Mouse (Mus musculus) CD4-positive, CD25-positive, alpha-beta regulatory T cell, adult 2 months (primary cell): ENCODE data around the gene Slc31a1.
A peak's percentile ranks its signal among the peaks of the same experiment; 100 is the strongest.

Experiments used
- DNase-seq: peaks from one replicate; pipeline ENCODE4 v3.0.0-alpha.2; 2012; ENCODE audit warnings: low read depth, low spot score

Slc31a1 gene

GRCm38 (mm10) chr4:62360088-62360804 is at the start of gene Slc31a1, which contains the start of gene Fkbp15:
TSS of gene Slc31a1 (plus strand) at chr4:62360727.
TSS of gene Fkbp15 (minus strand) at chr4:62360548.
- peak; percentile 98 for DNase-seq

DNA sequence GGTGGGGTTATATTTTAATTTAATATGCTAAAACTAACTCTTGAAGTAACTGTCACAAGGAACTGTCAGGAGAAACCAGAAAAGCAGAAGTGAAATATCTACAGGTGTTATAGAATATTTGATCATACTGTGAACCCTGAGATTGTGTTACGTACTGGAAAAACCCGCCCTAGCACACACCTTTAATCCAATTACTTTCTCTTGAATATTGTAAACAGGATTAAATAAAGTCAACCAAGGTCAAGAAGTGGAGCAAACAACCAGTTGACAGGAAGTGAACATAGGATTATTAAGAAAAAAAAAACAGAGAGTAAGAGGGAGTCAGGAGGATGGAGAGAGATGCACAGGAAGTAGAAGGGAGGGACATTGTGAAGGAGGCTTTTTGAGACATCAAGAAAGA is 47.7 kb upstream of the Slc31a1 start:
- no peak for DNase-seq

- no peak for DNase-seq
Observed at GRCm38 (mm10) chr4:62313641-62314211, 46.8 kb upstream of the Slc31a1 start.

- DNase-seq = no peak
Observed at GRCm38 (mm10) chr4:62314516-62314915, 46.0 kb upstream of the Slc31a1 start.

- DNase-seq = no peak
Observed at GRCm38 (mm10) chr4:62316456-62316855, 44.1 kb upstream of the Slc31a1 start.

DNA sequence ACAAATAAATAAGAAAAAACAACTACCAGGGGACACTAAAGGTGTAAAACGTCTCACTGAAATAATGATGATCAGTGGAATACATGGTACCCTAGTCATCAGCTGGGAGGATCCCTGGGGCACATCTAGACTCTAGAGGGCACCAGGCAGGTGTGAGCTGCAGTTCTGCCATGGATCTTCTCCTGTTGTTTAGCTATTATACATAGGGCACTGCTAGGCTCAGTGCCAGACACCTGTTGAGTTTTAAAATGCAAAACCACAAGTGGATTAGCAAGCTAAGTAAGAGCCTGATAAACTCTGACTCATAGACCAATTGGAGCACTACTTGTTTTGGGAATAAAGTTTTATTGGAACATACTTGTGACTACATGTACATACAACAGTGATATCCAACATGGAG is 42.2 kb upstream of the Slc31a1 start:
- no peak for DNase-seq

DNA sequence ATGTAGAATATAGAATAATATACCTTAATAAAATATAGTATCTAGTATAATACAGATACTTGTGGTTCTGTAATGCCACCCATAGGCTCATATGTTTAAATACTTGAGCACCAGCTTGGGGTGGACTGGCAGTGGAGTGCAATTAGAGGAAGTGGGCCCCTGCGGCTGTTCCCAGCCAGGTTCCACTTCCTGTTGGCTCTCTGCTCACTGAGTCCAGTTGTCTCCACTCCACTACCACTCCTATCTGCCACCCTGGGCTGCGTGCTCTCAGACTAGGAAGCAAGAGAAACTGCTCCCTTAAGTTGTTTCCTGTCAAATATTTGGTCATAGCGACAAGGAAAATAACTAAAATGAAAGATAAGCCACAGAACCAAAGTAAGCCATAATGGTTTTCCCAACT is 37.8 kb upstream of the Slc31a1 start:
- no peak for DNase-seq

GRCm38 (mm10) chr4:62326111-62326510 is 34.4 kb upstream of the Slc31a1 start:
- no peak for DNase-seq

DNA sequence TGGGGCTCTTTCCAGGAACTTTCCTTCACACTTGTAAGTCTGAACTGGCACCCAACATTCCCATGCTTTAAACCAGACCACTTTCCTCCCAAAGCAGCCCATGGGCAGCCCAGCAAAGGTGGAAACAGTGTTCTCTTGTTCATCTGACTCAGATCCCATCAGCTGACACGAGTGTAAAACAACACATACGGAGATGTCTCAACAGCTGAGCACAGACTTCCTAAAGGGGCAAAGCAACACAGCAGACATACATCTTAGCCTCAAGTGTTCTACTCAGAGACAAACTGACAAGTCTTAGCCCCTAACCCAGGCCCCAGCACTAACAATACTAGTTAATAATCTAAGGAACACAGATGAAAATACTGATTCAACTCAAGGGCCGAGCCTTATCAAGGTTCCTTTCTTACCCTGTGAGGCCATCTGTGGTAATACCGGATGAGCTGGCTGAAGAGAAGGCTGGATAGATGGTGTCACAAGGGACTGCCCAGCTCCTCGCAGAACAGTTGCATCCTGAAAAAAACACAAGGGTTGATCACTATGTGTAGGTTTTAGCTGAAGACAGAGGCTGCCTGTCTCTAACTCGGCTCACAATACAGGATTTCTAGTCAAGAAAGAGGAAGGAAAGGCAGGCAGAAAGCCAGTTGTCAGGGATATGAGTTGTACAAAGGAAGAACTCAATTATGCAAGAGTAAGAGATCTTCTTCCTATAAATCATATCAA is 31.4 kb upstream of the Slc31a1 start:
- no peak for DNase-seq

GRCm38 (mm10) chr4:62331977-62332376 is 28.6 kb upstream of the Slc31a1 start:
- DNase-seq = no peak

- no peak for DNase-seq
Observed at GRCm38 (mm10) chr4:62338536-62338935, 22.0 kb upstream of the Slc31a1 start.

- peak; percentile 60 for DNase-seq
Observed at GRCm38 (mm10) chr4:62344000-62344399, 16.5 kb upstream of the Slc31a1 start.

- DNase-seq = no peak
Observed at GRCm38 (mm10) chr4:62345827-62346226, 14.7 kb upstream of the Slc31a1 start.

DNA sequence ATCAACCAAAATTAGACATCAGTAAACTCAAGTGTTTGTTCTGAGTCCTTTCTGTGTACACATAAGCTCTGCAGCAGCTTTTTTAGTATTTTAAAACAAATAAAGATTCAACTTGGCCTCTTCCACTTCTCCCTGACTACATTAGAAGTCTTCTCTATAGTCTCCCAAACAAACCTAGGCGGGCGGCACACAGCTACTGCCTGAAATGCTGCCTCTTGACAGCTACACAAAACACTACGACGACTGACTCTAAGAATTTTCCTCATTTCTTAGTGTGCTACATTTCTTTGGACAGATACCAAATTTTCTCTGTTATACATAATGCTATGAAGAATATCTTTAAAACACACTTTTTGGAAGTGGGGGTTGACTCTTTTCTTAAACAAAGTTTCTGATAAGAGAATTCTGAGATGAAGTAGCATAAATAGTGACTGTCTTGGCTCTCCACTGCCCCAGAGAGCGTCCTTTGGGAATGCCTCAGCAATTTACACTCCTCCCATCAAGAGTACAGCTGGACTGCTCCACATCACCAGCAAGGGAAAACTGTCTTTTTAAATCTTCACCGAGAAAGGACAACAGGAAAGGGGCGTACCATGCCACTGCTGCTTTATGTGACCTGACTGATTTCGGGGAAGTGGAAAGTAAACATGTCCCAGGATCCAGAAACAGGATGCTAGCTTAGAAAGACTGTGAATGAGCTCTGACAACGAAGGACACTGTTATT is 12.8 kb upstream of the Slc31a1 start:
- DNase-seq = no peak

GRCm38 (mm10) chr4:62348329-62348705 is 12.2 kb upstream of the Slc31a1 start:
- DNase-seq = no peak

- no peak for DNase-seq
Observed at GRCm38 (mm10) chr4:62349371-62349770, 11.2 kb upstream of the Slc31a1 start.

GRCm38 (mm10) chr4:62357631-62358148 is 2.8 kb upstream of the Slc31a1 start:
- DNase-seq = no peak

DNA sequence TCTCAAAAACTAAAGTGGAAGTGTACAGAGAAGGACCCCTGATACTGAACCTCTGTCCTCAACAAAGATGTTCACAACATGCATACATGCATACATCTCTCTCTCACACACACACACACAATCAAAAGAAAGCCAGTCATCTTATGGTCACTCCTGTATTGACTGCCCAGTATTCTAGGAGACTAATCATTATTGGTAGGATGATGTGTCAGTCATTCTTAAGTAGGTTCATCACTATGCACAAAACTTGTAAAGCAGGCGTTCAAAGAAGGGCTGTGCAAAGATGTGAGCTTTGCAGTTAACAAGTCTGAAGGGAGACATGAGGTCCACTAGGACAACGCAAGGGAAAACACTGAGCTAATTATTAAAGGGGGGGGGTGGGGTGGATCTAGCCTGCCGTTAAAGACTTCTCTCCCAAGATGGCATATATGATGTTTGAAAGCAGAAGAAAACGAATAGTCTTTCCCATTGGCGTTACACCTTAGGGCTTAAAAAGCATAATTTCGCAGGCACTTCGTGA is 1.2 kb upstream of the Slc31a1 start:
- DNase-seq = peak; percentile 8

GRCm38 (mm10) chr4:62360805-62361455 is 403 bp downstream of the Slc31a1 start:
- peak; percentile 27 for DNase-seq

DNA sequence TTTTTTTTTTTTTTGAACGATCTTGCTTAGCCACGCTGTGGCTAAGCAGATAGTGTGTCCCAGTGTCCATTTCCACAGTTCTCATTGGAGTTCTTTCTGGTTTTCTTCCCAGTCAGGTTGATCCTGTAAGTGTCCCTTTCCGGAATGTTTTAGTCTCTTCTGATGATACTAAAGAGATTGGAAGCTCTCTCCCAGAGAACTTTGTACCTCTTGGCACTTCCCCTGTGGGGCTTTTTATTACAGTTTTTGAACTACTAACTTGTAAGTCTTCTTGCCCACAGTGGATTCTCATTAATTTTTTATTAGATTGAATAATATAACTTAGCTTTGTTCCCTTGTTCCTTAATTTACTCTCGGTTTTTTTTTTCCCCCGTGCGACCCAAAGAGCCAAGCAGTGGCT is 1.0 kb downstream of the Slc31a1 start:
- no peak for DNase-seq

GRCm38 (mm10) chr4:62361997-62362396 is 1.5 kb downstream of the Slc31a1 start:
- no peak for DNase-seq
